Mouse (Mus musculus): ENCODE results near the gene Nle1. TPM values are rescaled to one million over a fixed set of nuclear protein-coding genes. Genes with fewer than 3 reads are reported as not detected.
A peak's percentile ranks its signal among the peaks of the same experiment; 100 is the strongest.

Gene Nle1
- polyA plus RNA-seq (2012; fragmentation: generic; extraction: Trizol) = 33.7 TPM

GRCm38 (mm10) chr11:82907651-82908607, at the start of gene Nle1:
Gene Nle1 (minus strand): TSS chr11:82908411.
- H3K79me2 ChIP-seq (ENCODE audit: control insufficient read depth, insufficient read depth) = peaks cover 11% of the 10 kb centered on the region
- peak within 1 kb of the TSS; percentile 80 for H3K4me3 ChIP-seq
- H3ac ChIP-seq (ENCODE audit: control insufficient read depth, insufficient read length) = peak within 1 kb of the TSS; percentile 62
- peaks cover 5% of the 10 kb centered on the region for H3K36me3 ChIP-seq (ENCODE audit: control insufficient read depth, insufficient read depth)
- no peaks in the 10 kb centered on the region for H3K27me3 ChIP-seq (ENCODE audit: control insufficient read depth, insufficient read depth, insufficient read length)
- H3K4me2 ChIP-seq (ENCODE audit: low read depth) = peak within 1 kb of the TSS; percentile 81
- peak; percentile 69 for TF ChIP-seq MAX (IDR thresholded peaks at IDR 0.05; ENCODE audit: low read depth)
- TF ChIP-seq TCF3 (IDR thresholded peaks at IDR 0.05; ENCODE audit: insufficient read length, low read depth) = no peak
- peak in 1 of 3 experiments; percentile 30 for TF ChIP-seq MYOD1 (IDR thresholded peaks at IDR 0.05; ENCODE audit: control insufficient read depth in 1 of 3, insufficient read length in 2 of 3, low read depth in 2 of 3)
- no peak for TF ChIP-seq CEBPB (IDR thresholded peaks at IDR 0.05; ENCODE audit: insufficient read depth, poor library complexity, severe bottlenecking)
- no peak for TF ChIP-seq TCF12 (IDR thresholded peaks at IDR 0.05; ENCODE audit: insufficient read depth, poor library complexity, severe bottlenecking)
- no peak for TF ChIP-seq REST (IDR thresholded peaks at IDR 0.05; ENCODE audit: insufficient read depth, insufficient read length)
- peak in 2 of 3 experiments; percentile 5 to 50 for TF ChIP-seq MYOG (IDR thresholded peaks at IDR 0.05; ENCODE audit: control insufficient read depth in 1 of 3, insufficient read depth in 1 of 3, insufficient read length in 2 of 3, low read depth in 2 of 3)
- no peak for TF ChIP-seq SRF (IDR thresholded peaks at IDR 0.05; ENCODE audit: control insufficient read depth, insufficient read length, low read depth)
- TF ChIP-seq POLR2A (IDR thresholded peaks at IDR 0.05; ENCODE audit: insufficient read length, low read depth) = peak; percentile 82
- no peak for TF ChIP-seq E2F4 (IDR thresholded peaks at IDR 0.05; ENCODE audit: insufficient read depth)
- TF ChIP-seq POLR2AphosphoS2 (IDR thresholded peaks at IDR 0.05; ENCODE audit: insufficient read length, low read depth) = peak; percentile 81
- peak; percentile 26 for TF ChIP-seq USF1 (IDR thresholded peaks at IDR 0.05; ENCODE audit: low read depth)

- no peaks in the 10 kb centered on the region for H3K36me3 ChIP-seq (ENCODE audit: control insufficient read depth, insufficient read depth)
- H3K4me3 ChIP-seq = no peak overlapping the region
- H3K27me3 ChIP-seq (ENCODE audit: control insufficient read depth, insufficient read depth, insufficient read length) = no peaks in the 10 kb centered on the region
Observed at GRCm38 (mm10) chr11:82956925-82957324, 48.7 kb upstream of the Nle1 start.

GRCm38 (mm10) chr11:82954631-82955030, 46.4 kb upstream of the Nle1 start:
- Histone ChIP-seq H3K79me2 (ENCODE audit: control insufficient read depth, insufficient read depth) (no peaks in the 10 kb centered on the region), H3K4me2 (ENCODE audit: low read depth) (no peak overlapping the region), H3K27me3 (ENCODE audit: control insufficient read depth, insufficient read depth, insufficient read length) (no peaks in the 10 kb centered on the region), H3K36me3 (ENCODE audit: control insufficient read depth, insufficient read depth) (no peaks in the 10 kb centered on the region), H3K4me3 (no peak overlapping the region), H3ac (ENCODE audit: control insufficient read depth, insufficient read length) (no peak overlapping the region)
- TF ChIP-seq REST (IDR thresholded peaks at IDR 0.05; ENCODE audit: insufficient read depth, insufficient read length) = no peak
- no peak for TF ChIP-seq MAX (IDR thresholded peaks at IDR 0.05; ENCODE audit: low read depth)
- TF ChIP-seq SRF (IDR thresholded peaks at IDR 0.05; ENCODE audit: control insufficient read depth, insufficient read length, low read depth) = no peak

More at GRCm38 (mm10) chr11:82956925-82957324, 48.7 kb upstream of the Nle1 start:
- Histone ChIP-seq H3K79me2 (ENCODE audit: control insufficient read depth, insufficient read depth) (no peaks in the 10 kb centered on the region), H3ac (ENCODE audit: control insufficient read depth, insufficient read length) (no peak overlapping the region), H3K4me2 (ENCODE audit: low read depth) (no peak overlapping the region)
- TF ChIP-seq USF1 (IDR thresholded peaks at IDR 0.05; ENCODE audit: low read depth) = no peak

- H3K27me3 ChIP-seq (ENCODE audit: control insufficient read depth, insufficient read depth, insufficient read length) = no peaks in the 10 kb centered on the region
- H3K4me2 ChIP-seq (ENCODE audit: low read depth) = no peak overlapping the region
Observed at GRCm38 (mm10) chr11:82952612-82953542, 44.7 kb upstream of the Nle1 start.

More at GRCm38 (mm10) chr11:82952612-82953542, 44.7 kb upstream of the Nle1 start:
- H3K36me3 ChIP-seq (ENCODE audit: control insufficient read depth, insufficient read depth) = no peaks in the 10 kb centered on the region
- H3K4me3 ChIP-seq = no peak overlapping the region
- TF ChIP-seq USF1 (IDR thresholded peaks at IDR 0.05; ENCODE audit: low read depth) (no peak), TCF12 (IDR thresholded peaks at IDR 0.05; ENCODE audit: insufficient read depth, poor library complexity, severe bottlenecking) (no peak), E2F4 (IDR thresholded peaks at IDR 0.05; ENCODE audit: insufficient read depth) (no peak), MAX (IDR thresholded peaks at IDR 0.05; ENCODE audit: low read depth) (no peak), CEBPB (IDR thresholded peaks at IDR 0.05; ENCODE audit: insufficient read depth, poor library complexity, severe bottlenecking) (no peak), MYOG (IDR thresholded peaks at IDR 0.05; ENCODE audit: control insufficient read depth in 1 of 3, insufficient read depth in 1 of 3, insufficient read length in 2 of 3, low read depth in 2 of 3) (no peak)
- no peaks in the 10 kb centered on the region for H3K79me2 ChIP-seq (ENCODE audit: control insufficient read depth, insufficient read depth)
- H3ac ChIP-seq (ENCODE audit: control insufficient read depth, insufficient read length) = no peak overlapping the region
